Mouse (Mus musculus): ENCODE measurements at regions not wholly inside any gene's neighbourhood (a gene's known extent, or its start where the extent isn't known, plus 50 kb on each side); places are given as distances from the start of the nearest gene placed in this dataset.

- TF ChIP-seq POLR2AphosphoS2 (IDR thresholded peaks at IDR 0.05; ENCODE audit: low read length) = no peak
- no peak for TF ChIP-seq HCFC1 (IDR thresholded peaks at IDR 0.05; ENCODE audit: low read depth, low read length)
Measured at GRCm38 (mm10) chr1:164682426-164682825, 114.0 kb upstream of the Dpt start.

All from MEL (cell line).